25 mouse cellular contexts compared by ENCODE assay signal in genomic region chr16:13400375-13400774, GRCm38 (mm10).
"Had no signal": no experiment of that assay in that cellular context is flagged by ENCODE, and none has a peak within 500 bp of the region (broad histone marks: within the 10 kb centered on the region; RNA-seq: fewer than 3 reads in every experiment).

No protein-coding gene starts in this region.

- H3K4me1 ChIP-seq: heart, embryonic 10.5 days; heart, embryonic 12.5 days; hindbrain, embryonic 10.5 days; hindbrain, embryonic 12.5 days; limb, embryonic 10.5 days; limb, embryonic 12.5 days had no signal

- H3K4me2 ChIP-seq: heart, embryonic 12.5 days; hindbrain, embryonic 12.5 days; hindbrain, embryonic 14.5 days; kidney, embryonic 15.5 days; limb, embryonic 12.5 days; liver, embryonic 11.5 days had no signal

- H3K4me3 ChIP-seq: gastrocnemius, adult 2 months; heart, embryonic 10.5 days; heart, embryonic 12.5 days; hindbrain, embryonic 10.5 days; hindbrain, embryonic 12.5 days; kidney, embryonic 15.5 days; left cerebral cortex, adult 2 months; limb, embryonic 10.5 days; limb, embryonic 12.5 days had no signal

- H3K27me3 ChIP-seq: heart, embryonic 12.5 days; hindbrain, embryonic 12.5 days; kidney, embryonic 15.5 days; limb, embryonic 12.5 days had no signal

- H3K9me3 ChIP-seq: heart, embryonic 10.5 days; heart, embryonic 12.5 days; hindbrain, embryonic 10.5 days; hindbrain, embryonic 12.5 days; kidney, embryonic 15.5 days; limb, embryonic 10.5 days; limb, embryonic 12.5 days had no signal

- H3K27ac ChIP-seq: heart, embryonic 10.5 days; hindbrain, embryonic 10.5 days; hindbrain, embryonic 12.5 days; hindbrain, embryonic 14.5 days; kidney, embryonic 15.5 days; kidney, postnatal 0 days; left cerebral cortex, adult 2 months; limb, embryonic 10.5 days; limb, embryonic 12.5 days had no signal

- H3K9ac ChIP-seq: heart, embryonic 12.5 days; hindbrain, embryonic 12.5 days; hindbrain, embryonic 14.5 days; kidney, embryonic 15.5 days; limb, embryonic 12.5 days had no signal

- DNase-seq: gastrocnemius, adult 2 months; gastrocnemius, postnatal 10 days; gastrocnemius, postnatal 25 days; heart, adult 18-20 months; heart, postnatal 10 days; heart, postnatal 4 days; kidney, adult 11 months; kidney, adult 2 months; kidney, adult 9 months; kidney, postnatal 14 days; kidney, postnatal 36 days; layer of hippocampus, adult 9-11 months; liver had no signal

- ATAC-seq: hindbrain, embryonic 16.5 days had no signal
